8 mouse cellular contexts compared by ENCODE assay signal in the genomic region with DNA sequence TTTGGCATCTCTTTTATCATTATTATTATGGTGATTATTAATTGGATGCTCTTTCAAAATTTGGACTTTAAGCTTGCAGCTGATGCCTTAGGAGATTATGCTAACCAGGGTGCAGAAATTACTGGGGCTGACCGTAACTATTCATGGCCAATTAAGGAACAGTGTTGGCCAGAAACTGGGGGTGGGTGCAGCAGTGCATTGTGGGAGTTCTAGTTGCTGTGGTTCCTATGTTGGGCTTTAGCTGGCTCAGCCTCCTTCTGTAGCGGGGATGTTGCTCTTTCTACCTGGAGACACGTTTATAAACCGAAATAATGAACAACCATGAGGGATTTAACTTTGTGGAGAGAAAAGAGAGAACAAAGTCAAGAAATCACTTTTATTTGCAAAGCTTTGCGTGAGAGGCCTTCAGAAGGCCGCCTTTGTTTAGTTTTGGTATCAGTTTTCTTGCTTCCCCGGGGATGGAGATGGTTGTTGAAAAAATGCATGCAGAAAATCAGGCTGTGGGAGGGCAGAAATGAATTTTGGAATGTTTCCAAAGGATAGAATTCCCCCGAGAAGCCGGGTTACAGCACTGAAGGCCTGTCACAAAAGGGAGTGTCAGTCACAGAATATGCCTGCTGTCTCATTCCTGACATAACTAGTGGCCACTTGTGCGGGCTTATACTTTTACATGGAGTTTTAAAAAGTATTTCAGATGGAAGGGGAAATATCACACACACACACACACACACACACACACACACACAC.
DNase-seq lines count a peak whose midpoint lies in the region; ATAC-seq and TF ChIP-seq lines count a peak whose summit lies in the region.

No protein-coding gene starts in this region.

- H3K79me2 ChIP-seq in heart, adult 2 months (replicated peaks; ENCODE audit: control insufficient read depth, insufficient read depth, low read length), result peaks cover 14% of the 10 kb centered on the region

- DNase-seq in heart, adult 2 months, result peak; percentile 45 to 48
- no peak for DNase-seq in heart, postnatal 36 days
- peak; percentile 78 for DNase-seq in Muller cell, postnatal 12 days (ENCODE audit: inconsistent ontology term)
- peak; percentile 48 for DNase-seq in heart, adult 8-10 months (ENCODE audit: low spot score)
- DNase-seq in thymus, postnatal 25 days, result no peak
- DNase-seq in B cell, adult 2 months, result no peak
- DNase-seq in thymus, postnatal 4 days, result no peak

- TF ChIP-seq EP300 in heart, adult 2 months (IDR thresholded peaks at IDR 0.05; ENCODE audit: insufficient read depth, low read depth, low read length), result no peak

- H3K27ac ChIP-seq in heart, adult 2 months, result peak overlapping the region; percentile 50
- H3K27ac ChIP-seq in limb, embryonic 15.5 days, result peak overlapping the region; percentile 19; the same call in 1 of the 2 replicates

- no peak for TF ChIP-seq POLR2A in heart, adult 2 months (IDR thresholded peaks at IDR 0.05; ENCODE audit: insufficient read depth, low read depth, low read length)

- peaks cover 11% of the 10 kb centered on the region for H3K36me3 ChIP-seq in heart, adult 2 months (ENCODE audit: control insufficient read depth, insufficient read depth, low read length)
- no peaks in the 10 kb centered on the region for H3K36me3 ChIP-seq in limb, embryonic 15.5 days

- TF ChIP-seq CTCF in heart, adult 2 months (IDR thresholded peaks at IDR 0.05), result no peak

- ATAC-seq in limb, embryonic 15.5 days (ENCODE audit: insufficient number of reproducible peaks, low FRiP score, low TSS enrichment, low read depth), result no peak

- no peaks in the 10 kb centered on the region for H3K27me3 ChIP-seq in heart, adult 2 months (ENCODE audit: control insufficient read depth, insufficient read depth, low read length)
- no peaks in the 10 kb centered on the region for H3K27me3 ChIP-seq in limb, embryonic 15.5 days

- no peak overlapping the region for H3K4me2 ChIP-seq in limb, embryonic 15.5 days

- intact Hi-C loops in heart, adult 2 months (cut with DNase I), result no loop called here
- intact Hi-C loops in heart, postnatal 36 days (cut with DNase I), result no loop called here

- H3K9ac ChIP-seq in heart, adult 2 months (ENCODE audit: low read depth, low read length), result no peak overlapping the region
- H3K9ac ChIP-seq in limb, embryonic 15.5 days, result no peak overlapping the region

- WGBS in heart, adult 2 months, result 41% methylated on average over 10 of the region's 10 CpGs
- WGBS in limb, embryonic 15.5 days, result 55% methylated on average over 10 of the region's 10 CpGs

- peaks cover 15% of the 10 kb centered on the region for H3K4me1 ChIP-seq in heart, adult 2 months (ENCODE audit: control insufficient read depth, insufficient read depth, low read length)
- H3K4me1 ChIP-seq in limb, embryonic 15.5 days, result 0 out of 2 replicates have a peak, but pooled peaks cover 3% of the 10 kb centered on the region

- no peak overlapping the region for H3K4me3 ChIP-seq in heart, adult 2 months
- H3K4me3 ChIP-seq in limb, embryonic 15.5 days, result no peak overlapping the region

- H3K9me3 ChIP-seq in limb, embryonic 15.5 days, result no peaks in the 10 kb centered on the region

Comparison
In these comparisons a context has a peak if more than half of its experiments do, and no peak if none do; other contexts are left out.
1. DNase-seq: peak in heart, adult 2 months (2 of 2), Muller cell, postnatal 12 days (single experiment) and heart, adult 8-10 months (single experiment); none in heart, postnatal 36 days (0 of 2), thymus, postnatal 25 days (single experiment), B cell, adult 2 months (0 of 2) and thymus, postnatal 4 days (single experiment).